Mouse (Mus musculus): ENCODE measurements at regions not wholly inside any gene's neighbourhood (a gene's known extent, or its start where the extent isn't known, plus 50 kb on each side); places are given as distances from the start of the nearest gene placed in this dataset.
"Not testable (repeated sequence)": the region's sequence is repeated elsewhere in the genome, so short reads cannot be mapped to it uniquely, and the experiment has no call there.

DNA sequence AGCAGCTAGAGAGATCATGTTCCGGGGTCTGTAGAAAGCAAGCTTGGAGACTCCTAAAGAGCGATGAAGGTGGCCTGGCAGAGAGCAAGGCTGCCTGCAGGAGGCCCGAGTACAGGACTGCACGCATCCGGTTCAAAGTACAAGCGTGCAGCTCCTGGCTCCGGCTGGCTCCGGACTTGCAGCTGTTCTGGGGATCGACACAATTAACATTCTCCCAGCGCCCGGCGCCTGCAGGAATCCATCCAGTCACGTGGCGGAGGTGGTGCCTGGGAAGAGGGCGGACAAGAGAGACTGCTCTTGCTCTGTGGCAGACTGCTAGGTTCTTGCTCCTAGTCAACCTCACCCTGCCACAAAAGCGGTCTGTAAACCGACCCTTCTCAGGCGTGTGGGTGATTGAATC lies 86.9 kb downstream of the Bdh1 start:
- DNase-seq (ENCODE audit: low spot score) = peak; percentile 82

DNA sequence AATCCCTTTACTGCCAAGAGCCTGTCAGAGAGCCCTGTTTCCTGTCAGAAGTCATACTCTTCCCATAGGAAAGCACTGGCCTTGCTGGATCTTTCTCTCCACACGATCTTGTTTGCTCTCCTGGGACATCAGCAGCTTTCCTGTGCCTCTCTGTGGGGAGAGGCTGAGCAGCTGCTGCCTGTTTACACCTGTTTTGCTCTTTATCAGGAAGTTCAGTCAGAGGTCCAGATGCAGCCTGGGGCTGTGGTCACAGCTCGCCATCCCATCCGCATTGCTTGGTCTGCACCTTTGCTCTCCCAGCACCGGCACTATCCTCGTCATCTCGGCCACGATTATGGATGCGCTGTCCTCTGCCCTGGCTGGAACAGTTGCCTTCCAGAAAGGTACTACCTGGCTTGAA lies 88.0 kb downstream of the Bdh1 start:
- no peak for DNase-seq (ENCODE audit: low spot score)

DNA sequence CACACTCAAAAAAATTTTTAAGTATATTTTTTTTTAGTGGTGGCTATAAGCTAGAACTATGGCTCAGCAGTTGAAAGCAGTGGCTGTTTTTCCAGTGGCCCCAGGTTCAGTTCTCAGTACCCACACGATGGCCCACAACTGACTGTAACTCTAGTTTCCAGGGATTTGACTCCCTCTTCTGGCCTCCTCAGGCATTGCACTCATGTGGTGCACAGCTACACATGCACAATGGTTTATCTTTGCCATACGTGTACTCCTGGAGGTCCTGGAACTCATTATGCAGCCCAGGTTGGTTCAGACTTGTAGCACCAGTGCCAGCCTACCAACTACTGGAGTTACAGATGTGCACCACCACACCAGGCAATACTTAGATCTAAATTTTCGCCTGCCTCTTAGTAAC lies 96.7 kb downstream of the Bdh1 start:
- DNase-seq (ENCODE audit: low spot score) = no peak

DNA sequence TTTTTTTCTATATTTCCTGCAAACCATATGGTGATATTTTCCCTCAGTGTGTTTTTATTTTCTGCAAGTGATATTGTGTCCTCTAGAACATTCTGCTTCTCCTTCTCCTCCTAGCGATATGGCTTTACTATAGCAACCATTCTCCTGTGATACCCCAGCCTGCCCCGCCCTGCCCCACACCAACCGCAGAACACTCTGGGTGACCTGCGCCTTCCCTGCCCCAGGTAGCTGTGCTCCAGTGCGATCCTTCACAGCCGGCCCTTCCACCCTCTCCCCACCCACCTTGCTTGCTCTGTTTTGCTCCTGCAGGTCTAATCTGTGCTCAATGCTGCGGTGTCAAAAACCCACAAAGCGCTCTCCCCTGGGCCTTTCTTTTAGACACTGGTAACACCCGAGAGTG lies 98.0 kb downstream of the Bdh1 start:
- DNase-seq (ENCODE audit: low spot score) = no peak

DNA sequence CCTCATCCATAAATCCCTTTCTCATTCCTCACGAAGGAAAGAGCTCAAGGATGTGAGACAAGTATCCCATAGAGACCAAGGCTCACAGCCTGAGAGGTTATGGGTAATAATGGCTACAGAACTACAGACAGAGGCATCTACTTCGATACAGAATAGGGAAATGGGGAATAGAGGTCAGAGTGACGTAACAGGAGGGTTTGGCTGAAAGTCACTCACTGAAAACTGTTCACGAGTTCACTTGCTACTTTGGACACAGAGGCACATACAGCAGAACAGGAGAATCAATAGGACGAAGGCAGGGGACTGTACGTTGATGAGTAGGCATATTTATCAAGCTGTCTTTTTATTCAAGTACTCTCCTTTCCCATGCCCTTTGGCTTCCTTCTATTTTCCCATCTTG lies 99.7 kb downstream of the Bdh1 start:
- DNase-seq (ENCODE audit: low spot score) = no peak

DNA sequence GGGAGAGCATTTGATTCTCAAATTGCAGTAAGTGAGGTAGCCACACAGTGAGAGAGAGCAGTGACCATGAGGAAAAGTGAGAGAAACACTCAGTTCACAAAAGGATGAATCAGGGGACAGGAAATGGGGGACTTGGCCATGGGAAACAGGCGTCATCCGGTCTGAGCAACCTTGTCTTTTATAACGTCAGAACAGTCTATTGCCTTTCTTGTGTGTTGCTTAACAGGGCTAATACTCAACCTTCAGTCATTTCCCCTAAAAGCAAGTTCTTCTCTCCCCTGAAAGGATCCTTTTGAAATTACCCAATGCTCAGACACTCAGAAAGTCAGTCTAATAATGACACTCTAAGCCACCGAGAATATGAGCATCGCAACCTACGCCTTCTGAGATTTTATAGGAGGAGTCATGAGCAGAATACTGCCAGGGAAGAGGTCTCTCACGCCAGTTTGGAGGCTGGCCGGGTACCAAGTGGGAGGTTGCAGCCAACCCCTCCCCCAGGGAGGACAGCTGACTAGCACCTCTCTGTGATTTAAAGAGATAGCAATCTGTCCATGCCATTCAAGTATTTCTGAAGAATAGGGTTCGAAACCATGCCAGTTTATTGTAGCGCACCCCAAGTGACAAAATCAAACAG lies 104.7 kb downstream of the Bdh1 start:
- no peak for DNase-seq (ENCODE audit: low spot score)

DNA sequence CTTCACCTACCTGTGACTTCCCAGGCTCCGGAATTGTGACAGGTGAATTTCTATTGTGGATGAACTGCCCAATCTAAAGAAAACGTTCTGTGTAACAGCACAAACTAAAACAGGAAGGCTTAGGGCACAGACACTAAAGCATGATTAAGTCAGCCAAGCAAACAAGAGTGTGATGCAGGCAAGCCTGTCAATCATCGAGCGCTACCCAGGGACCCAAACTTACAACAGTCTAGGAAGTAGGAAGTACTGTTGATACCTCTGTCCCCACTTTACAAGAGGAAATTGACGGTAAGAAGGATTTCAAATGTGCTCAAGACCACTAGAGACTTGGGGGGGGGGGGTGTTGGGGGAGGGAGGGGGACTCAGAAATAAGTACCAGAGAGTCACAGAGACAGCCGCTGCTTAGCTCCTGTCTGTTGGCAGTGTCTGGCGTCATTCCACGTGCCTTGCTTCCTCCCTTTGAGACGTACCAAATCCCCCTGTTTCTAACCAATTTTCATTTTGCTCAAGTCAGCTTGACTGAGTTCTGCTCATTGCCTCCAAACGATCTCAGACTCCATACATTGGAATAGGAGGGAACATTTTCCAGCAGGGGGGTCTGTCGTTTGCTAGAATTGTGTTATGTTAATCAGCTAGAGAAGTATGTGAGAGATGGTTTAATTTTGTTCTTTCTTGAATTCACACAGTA lies 106.7 kb downstream of the Bdh1 start:
- DNase-seq (ENCODE audit: low spot score) = no peak

DNA sequence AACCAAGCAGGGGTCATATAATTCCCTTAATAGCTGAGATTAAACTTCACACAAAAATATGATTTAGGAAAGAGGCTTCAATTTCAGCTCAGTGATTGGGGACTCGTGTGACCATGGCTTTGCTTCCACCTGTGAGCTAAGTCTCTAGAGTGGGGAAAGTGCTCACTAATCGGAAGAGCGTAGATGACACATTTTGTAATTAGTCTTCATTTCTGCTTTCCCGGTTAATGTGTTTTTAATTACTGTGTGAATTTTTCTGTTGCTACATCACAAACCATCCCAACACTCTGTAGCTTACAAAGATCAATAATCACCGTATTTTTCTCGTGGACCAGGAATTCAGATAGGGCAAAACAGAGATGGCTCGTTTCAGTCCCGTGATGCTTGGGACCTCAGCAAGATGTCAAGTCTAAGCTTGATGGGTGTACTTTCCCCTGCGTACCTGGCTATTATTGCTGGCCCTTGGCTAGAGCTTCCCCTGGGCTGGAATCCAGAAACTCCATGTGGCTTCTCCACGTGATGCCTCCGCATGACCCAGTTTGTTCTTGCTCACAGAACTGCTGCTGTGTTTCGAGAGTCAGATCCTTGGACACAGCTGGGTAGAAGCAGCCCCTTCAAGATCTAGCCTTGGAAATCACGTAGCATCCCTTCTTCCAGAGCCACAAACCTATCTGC lies 107.3 kb downstream of the Bdh1 start:
- DNase-seq (ENCODE audit: low spot score) = no peak

DNA sequence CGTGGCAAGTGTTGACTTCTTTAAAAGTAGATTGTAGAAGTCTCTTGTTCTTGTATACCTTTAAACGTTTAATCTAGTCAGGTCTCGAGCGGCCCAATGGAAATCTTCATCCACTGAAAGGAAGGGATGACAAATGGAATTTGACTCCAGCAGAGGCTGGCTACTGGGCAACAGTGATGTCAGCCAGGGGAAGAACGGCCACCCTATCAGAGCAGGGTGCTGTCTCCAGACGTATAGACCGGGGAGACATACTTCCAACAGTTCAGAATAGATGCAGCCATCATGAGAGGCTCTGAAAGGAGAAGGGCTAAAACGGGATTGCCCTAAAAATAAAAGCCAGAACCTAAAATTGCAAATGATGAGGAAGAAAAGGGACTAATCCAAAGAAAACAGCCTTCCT lies 108.0 kb downstream of the Bdh1 start:
- no peak for DNase-seq (ENCODE audit: low spot score)

DNA sequence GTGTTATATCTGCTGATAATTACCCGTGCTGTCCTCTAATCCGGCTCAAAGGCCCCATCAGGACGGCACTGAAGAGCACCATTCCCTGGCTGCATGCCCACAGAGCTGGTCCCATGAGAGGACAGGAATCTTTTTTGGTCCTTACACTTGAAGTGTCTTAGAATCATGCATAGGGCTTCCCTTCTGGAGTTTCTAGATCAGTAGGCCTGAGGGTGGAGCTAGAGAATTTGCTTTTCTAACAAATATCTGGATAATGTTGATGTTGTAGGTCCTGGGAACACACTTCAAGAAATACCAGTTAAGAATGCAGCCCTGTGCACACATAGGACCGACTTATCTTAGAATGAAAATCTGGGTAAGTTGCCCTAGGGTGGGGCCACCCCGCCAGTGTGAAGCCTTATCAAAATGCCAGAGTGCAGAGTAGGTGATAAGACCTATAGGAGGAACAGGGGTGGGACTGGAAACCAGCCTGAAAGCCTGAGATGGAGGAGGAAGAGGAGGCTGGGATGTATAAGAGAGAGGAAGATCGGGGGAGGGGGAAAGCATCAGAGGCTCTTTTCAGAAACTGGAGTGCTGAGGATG lies 111.2 kb downstream of the Bdh1 start:
- DNase-seq (ENCODE audit: low spot score) = no peak

DNA sequence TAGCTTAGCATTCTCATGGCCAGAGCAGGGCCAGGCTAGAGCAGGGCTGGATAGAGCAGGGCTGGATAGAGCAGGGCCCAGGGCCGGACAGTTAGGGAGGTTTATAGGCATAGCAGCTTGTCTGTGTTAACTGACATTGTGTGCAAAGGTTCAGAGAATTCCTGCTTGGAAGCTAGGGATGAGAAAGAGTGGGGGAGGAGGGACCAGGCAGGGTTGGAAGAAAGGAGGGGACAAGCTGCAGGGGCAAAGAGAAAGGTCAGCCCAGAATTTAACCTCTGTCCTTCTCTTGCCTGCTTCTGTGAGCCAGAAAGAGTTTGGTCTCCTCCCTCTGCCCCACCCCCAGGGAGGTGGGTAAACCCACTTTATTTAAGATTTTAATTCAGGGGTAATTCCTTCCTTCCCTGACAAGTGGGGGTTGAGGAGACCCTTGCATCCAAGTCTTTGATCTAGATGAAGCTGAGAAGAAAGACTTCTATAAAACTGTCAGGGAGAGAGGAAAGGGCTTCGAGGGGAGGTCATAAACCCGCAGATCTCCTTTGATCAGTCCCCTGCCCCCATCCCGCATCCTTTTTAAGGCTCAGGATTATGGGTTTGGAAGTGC lies 112.9 kb downstream of the Bdh1 start:
- peak; percentile 25 for DNase-seq (ENCODE audit: low spot score)

DNA sequence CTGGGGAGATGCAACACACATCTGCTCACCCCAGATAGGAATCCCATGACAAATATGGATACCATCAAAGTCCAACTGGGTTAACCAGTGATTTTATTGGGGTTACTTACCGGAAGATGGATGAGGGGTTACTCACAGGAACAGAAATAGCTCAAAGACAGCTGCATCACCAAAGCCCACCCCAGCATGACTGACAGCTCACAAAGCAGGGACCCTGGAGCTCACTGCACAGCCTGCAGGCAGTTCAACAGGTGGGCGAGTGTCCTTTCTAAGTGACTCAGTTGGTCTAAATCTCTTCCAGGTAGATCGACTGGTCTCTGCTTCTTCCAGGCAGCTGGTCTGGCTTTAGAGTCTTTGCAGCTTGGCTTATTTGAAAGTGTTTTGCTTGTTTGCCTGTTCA lies 114.2 kb downstream of the Bdh1 start:
- DNase-seq (ENCODE audit: low spot score) = no peak

DNA sequence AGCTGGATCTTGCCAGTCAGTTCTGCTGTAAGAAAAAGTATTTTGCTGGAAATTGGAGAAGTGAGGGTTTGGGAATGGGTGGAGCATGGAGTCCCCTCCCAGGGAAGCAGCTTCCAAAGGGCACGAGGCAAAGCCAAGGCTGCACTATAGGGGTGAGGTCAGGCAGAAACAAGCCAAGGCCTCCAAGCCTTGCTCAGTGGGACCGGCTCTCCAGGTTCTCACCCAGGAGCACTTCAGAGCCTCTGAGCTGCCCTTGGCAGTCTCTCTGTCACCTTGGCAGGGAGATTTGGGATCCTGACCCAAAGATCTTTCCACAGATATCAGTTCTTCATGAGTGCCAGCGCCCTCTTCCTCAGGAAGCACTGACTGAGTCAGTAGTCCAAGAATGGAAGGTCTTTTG lies 116.5 kb downstream of the Bdh1 start:
- DNase-seq (ENCODE audit: low spot score) = no peak

DNA sequence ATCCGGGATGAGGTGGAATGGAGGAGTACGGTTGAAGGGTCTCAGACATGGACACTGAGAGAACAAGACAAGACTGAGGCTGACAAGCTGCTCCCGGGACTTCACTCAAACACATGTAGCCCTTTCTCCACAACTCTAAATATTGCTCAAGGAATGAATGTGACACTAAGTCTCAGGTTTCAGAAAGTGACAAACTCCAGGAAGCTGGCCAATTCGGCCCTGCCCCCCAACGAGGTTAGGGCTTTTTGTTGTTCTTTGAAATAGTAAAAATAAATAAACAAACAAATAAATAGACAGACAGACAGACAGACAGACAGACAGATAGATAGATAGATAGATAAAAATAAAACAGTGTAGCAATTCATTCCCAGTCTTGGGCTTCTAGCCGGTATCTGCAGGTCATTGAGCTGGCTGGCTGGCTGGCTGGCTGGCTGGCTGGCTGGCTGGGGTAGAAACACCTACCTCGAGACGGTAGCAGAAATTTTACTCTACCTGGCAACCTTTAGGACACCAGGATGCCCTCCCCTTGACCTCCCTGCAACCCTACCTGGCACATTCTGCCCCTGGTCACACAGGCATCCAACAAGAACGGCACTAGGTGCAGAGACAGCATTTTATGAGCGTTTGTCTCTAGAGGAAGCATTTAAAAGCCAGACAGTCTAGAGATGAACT lies 119.6 kb upstream of the Dlg1 start:
- no peak for DNase-seq (ENCODE audit: low spot score)

DNA sequence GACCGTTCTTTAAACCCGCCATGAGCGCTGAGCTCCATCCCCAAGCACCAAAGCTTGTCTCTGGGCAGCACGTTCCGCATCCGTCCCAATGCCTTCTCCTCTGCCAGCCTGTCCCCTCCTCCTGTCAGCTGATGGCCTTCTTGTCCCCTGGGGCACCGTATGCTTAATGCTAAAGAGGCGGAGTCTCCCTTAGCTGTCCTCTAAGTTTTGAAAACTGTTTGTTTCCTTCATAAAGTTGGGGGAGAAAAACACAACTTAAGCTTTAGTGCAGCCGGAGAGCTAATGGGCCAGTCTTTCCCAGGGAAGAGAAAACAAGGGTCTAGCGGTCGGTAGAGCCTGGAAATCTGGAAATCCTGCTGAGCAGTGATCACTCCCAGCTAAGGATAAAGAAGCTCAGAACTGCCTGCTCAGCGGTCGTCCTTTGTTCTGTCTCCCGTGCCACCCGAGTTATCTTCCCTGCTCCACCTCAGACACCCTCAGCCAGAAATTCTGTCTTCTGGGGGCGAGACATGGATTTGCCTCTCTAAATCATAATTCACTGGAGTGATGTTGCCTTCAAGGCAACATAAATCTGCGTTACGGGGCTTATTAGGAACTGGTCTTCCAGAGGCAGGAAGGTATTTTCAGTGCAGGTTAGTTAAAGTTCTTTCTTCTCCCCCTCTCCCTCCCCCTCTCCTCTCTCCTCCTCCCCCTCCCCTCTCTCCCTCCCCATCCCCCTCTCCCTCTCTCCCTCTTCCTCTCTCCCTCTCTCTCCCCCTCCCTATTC lies 117.0 kb upstream of the Dlg1 start:
- DNase-seq (ENCODE audit: low spot score) = peak; percentile 73

DNA sequence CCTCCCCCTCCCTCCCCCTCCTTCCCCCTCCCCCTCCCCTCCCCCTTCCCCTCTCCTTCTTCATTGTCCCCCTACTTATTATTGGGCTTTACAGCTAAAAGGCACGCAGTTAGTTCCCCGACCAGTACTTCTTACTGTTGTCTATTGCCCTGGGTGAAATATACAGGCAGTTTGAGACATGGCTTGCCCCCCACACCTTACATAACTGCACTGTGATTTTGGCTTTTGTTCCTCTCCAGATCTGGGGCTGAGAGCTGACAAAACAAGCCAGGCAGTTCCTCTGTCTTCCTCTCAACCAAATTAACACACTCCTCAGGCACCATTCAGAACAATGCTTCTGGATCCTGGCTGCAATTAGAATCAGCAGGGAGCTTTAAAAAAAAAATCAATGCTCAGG lies 116.4 kb upstream of the Dlg1 start:
- DNase-seq (ENCODE audit: low spot score) = peak; percentile 81

DNA sequence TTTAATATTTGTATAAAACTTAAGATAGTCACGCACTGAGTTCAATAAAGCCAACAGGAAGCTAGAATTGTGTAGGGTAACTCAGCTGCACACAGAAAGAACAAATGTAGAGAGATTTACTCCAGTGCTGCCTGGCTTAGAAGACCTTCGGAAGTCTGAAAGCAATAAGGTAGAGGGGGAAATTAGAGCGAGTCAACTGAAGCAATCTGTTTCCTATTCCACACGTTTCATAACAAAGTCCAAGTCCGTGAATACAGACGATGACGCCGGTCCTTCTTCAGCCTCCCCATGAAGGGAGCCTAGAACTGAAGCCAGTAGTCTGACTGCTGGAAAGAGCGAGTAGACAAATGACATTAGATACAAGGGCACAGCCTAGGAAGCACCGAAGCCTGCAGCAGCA lies 115.9 kb upstream of the Dlg1 start:
- DNase-seq (ENCODE audit: low spot score) = peak; percentile 39

DNA sequence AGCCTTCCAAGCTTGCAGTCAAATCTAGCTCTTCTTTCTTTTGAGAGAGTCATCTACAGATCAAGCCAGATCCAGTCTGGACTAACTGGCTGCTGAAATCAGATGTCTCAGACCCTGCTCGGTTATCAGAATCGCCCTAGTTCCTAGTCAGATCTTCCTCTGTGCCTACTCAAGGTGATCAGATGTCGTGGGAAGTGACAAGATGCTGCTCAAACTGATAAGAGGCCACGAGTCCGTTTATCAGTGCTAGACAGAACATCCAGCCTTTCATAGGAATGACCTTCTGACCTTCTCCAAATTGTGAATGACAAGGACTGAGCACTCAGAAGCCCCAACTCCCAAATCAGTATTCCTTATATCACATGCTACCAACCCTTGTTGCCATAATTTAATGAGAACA lies 113.3 kb upstream of the Dlg1 start:
- DNase-seq (ENCODE audit: low spot score) = no peak

DNA sequence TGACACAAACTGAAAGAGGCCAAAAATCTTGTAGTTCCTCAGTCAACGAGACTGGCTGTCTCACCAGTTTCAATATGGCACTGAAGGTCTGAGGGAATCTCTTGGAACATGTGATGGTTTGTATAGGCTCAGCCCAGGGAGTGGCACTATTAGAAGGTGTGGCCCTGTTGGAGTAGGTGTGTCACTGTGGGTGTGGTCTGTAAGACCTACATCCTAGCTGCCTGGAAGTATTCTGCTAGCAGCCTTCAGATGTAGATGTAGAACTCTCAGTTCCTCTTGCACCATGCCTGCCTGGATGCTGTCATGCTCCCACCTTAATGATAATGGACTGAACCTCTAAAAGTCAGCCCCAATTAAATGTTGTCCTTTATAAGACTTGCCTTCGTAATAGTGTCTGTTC lies 112.7 kb upstream of the Dlg1 start:
- DNase-seq (ENCODE audit: low spot score) = not testable (repeated sequence)

DNA sequence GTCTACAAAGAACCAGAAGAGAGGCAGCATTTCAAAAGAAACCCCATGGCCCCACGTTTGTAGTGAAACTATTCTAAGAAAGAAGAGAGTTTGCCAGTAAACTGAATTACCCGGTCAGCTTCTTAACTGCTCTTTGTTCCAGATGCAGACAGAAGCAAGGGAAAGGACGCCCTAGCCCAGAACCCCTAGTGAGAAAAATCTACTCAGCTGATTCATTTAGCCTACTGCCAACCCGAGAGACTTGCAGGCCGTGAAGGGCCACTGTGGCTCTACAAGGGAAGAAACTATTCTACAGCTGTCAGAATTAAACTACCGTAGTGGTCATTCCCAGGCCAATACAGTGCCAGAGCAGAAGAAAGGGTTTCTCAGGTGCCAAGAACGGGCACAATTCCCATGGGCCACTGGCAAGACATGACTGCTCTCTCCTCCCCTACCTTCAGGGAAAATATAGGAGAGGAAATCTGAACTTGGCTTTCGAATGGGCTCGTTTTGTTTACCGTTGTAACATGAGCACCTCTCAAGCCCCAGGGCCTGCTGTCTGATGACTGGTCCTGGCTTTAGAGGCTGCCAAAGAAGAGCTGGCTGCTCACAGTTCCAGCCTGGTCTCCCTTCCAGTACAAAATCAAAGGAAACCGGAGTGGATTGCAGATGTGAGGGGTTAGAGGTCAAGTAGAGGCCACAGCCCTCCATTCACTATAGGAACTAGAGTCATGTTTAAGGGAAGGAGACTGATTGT lies 111.7 kb upstream of the Dlg1 start:
- no peak for DNase-seq (ENCODE audit: low spot score)

Data from retina, embryonic 14.5 days (tissue).